Mouse (Mus musculus) gastrocnemius, postnatal 14 days (tissue): ENCODE measurements around the gene Rnf227. TPM values are rescaled to one million over a fixed set of nuclear protein-coding genes. Genes with fewer than 3 reads are reported as not detected.

Experiments used
- DNase-seq: peaks from one replicate; pipeline ENCODE4 v3.0.0; 2021; ENCODE audit warnings: mixed read lengths
- intact Hi-C: fragments of 180-260 bp; cut with DNase I; formaldehyde crosslinking; loops from one replicate; pipeline ENCODE4 v1.15.1; 2025; ENCODE audit warnings: low total_unique reads
- total RNA-seq, 2 experiments: library from RNA; stranded (reverse); gene quantifications; 2 replicates each; pipeline ENCODE4 v1.2.3; 2021

Gene Rnf227
- total RNA-seq, 2 experiments from 2014 or later = 0.35 to 0.68 TPM

GRCm38 (mm10) chr11:69369215-69369989 lies 29.1 kb downstream of the Rnf227 start, which contains the start of gene Chd3:
Gene Chd3, minus strand, starts transcription at chr11:69369406.
- intact Hi-C loops = no loop called here
- DNase-seq = no peak

- intact Hi-C loops = loop anchor here (5.0 kb wide), 1 partner anchor 33 kb away; no protein-coding TSS in a partner anchor
These were observed 29.9 kb downstream of the Rnf227 start for GRCm38 (mm10) chr11:69369990-69370816.

GRCm38 (mm10) chr11:69370817-69371215 lies 30.6 kb downstream of the Rnf227 start:
- no peak for DNase-seq
- intact Hi-C loops = loop anchor here (5.0 kb wide), 1 partner anchor 34 kb away; no protein-coding TSS in a partner anchor

More at GRCm38 (mm10) chr11:69369990-69370816, 29.9 kb downstream of the Rnf227 start:
- no peak for DNase-seq

DNA sequence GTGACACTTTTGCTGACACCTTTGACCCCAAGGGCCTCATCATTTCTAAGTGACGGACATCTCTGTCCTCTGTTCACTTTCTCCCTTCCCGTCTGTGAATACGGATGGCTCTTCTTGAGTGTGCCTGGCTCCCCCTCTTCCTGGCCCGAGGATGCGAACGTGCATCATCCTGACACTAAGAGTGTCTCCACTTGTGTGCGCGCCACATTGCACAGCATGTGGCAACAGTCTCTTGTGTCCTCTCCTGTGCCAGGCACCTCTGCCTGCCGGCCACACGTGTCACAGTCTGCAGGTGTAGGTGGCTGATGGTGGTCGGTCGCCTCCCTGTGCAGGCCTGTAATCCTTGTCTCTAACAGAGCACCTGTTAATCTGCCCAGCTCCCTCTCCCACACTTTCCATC lies 31.3 kb downstream of the Rnf227 start:
- intact Hi-C loops = loop anchor here (5.0 kb wide), 1 partner anchor 34 kb away; no protein-coding TSS in a partner anchor
- DNase-seq = no peak

GRCm38 (mm10) chr11:69372056-69372779 lies 32.0 kb downstream of the Rnf227 start:
- no peak for DNase-seq
- intact Hi-C loops = loop anchor here (5.0 kb wide), 1 partner anchor 35 kb away; no protein-coding TSS in a partner anchor

GRCm38 (mm10) chr11:69372780-69373170 lies 32.5 kb downstream of the Rnf227 start:
- no peak for DNase-seq
- intact Hi-C loops = loop anchor here (5.0 kb wide), 1 partner anchor 35 kb away; no protein-coding TSS in a partner anchor

- DNase-seq = no peak
- intact Hi-C loops = loop anchor here (5.0 kb wide), 1 partner anchor 36 kb away; no protein-coding TSS in a partner anchor
These were observed 33.1 kb downstream of the Rnf227 start for GRCm38 (mm10) chr11:69373223-69373965.

GRCm38 (mm10) chr11:69375646-69376045 lies 35.4 kb downstream of the Rnf227 start:
- intact Hi-C loops = no loop called here
- no peak for DNase-seq

DNA sequence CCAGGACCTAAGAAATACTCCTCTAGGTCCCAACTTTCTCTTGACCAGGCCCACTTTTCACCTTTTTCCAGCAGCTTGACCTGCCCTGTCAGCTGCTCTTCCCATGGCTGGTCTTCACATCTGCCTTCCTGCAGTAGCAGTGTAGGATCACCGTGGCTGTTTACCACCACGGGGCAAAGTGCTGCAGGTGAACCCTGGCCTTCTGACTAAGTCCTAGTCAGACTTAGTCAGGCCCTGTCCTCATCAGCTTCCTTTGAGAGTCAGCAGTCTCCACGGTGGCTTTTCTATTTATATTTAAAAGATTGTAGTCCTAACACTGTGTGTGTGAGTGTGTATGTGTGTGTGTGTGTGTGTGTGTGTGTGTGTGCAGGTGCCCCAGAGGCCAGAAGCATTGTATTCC lies 37.5 kb downstream of the Rnf227 start:
- DNase-seq = no peak
- intact Hi-C loops = no loop called here

DNA sequence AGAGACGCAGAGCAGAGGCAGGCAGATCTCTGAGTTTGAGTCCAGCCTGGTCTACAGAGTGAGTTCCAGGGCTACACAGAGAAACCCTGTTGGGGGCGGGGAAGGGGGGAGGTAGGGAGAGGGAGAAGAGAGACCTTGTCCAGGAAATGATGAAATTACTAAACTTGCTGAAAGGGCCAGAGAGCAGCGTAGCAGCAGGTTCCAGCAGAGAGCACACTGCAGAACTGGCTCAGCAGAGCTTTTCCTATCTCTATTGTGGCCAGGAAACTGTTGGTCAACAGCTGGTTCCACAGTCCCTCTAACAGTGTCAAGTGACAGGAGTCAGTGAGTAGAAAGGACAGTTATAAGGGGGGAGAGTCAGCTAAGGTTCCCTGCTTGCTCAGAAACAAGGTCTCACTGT lies 39.3 kb downstream of the Rnf227 start:
- intact Hi-C loops = no loop called here
- DNase-seq = no peak

GRCm38 (mm10) chr11:69381356-69381755 lies 41.1 kb downstream of the Rnf227 start:
- DNase-seq = no peak
- intact Hi-C loops = no loop called here

GRCm38 (mm10) chr11:69382478-69383105 lies 42.3 kb downstream of the Rnf227 start:
- intact Hi-C loops = no loop called here
- DNase-seq = peak; percentile 22

- DNase-seq = no peak
- intact Hi-C loops = loop anchor here (5.0 kb wide), 1 partner anchor 53 kb away; no protein-coding TSS in a partner anchor
These were observed 44.7 kb downstream of the Rnf227 start for GRCm38 (mm10) chr11:69384979-69385378.

GRCm38 (mm10) chr11:69386758-69387157 lies 46.5 kb downstream of the Rnf227 start:
- intact Hi-C loops = loop anchor here (5.0 kb wide), 1 partner anchor 54 kb away; no protein-coding TSS in a partner anchor

DNA sequence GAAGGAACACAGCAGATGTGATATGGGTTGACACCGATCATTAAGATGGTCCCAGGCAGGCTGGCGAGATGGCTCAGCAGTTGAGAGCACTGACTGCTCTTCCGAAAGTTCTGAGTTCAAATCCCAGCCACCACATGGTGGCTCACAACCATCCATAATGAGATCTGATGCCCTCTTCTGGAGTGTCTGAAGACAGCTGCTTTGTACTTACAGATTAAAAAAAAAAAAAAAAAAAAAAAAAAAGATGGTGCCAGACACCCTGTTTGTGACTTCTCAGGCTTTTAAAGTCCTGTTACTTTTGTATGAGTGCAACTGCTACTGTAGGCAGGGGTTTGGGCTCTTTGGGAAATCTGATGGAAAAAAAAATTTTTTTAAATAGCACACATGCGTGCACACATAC lies 48.4 kb downstream of the Rnf227 start:
- intact Hi-C loops = loop anchor here (1.0 to 5.0 kb wide), 2 partner anchors 56 to 118 kb away; no protein-coding TSS in a partner anchor

More at GRCm38 (mm10) chr11:69386758-69387157, 46.5 kb downstream of the Rnf227 start:
- DNase-seq = no peak

GRCm38 (mm10) chr11:69389531-69390399 lies 49.5 kb downstream of the Rnf227 start:
- intact Hi-C loops = loop anchor here (1.0 to 5.0 kb wide), 2 partner anchors 57 to 119 kb away; no protein-coding TSS in a partner anchor
- DNase-seq = peak; percentile 69

More for the DNA sequence above, 48.4 kb downstream of the Rnf227 start:
- DNase-seq = no peak
